28 mouse cellular contexts compared by ENCODE assay signal in the genomic region with DNA sequence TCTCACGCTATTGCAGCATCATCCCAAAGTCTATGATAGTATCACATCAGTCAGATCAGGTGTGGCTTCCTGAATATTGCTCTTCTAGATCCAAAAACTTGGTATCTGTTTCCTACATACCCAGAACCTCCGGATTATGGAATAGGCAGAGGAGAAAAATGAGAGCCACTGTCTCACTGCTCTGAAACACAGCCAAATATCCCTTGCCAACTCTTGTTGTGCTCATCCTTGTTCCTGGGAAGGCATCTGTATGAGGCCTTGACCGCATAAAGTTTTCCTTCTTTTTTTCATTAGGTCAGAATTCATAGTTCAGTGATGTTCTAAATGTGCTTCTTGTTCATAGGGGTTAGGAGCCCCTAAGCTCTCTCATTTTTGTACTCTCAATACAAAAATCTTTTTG. TPM values are rescaled to one million over a fixed set of nuclear protein-coding genes. Genes with fewer than 3 reads are reported as not detected.
"Had no signal": no experiment of that assay in that cellular context is flagged by ENCODE, and none has a peak within 500 bp of the region (broad histone marks: within the 10 kb centered on the region; RNA-seq: fewer than 3 reads in every experiment).

No protein-coding gene starts in this region.

- H3K27me3 ChIP-seq: liver, embryonic 13.5 days; neural tube, embryonic 12.5 days had no signal

- H3K36me3 ChIP-seq: liver, embryonic 13.5 days; neural tube, embryonic 12.5 days; neural tube, embryonic 15.5 days had no signal

- H3K9ac ChIP-seq: liver, embryonic 13.5 days; neural tube, embryonic 12.5 days; neural tube, embryonic 15.5 days had no signal

- H3K4me2 ChIP-seq: liver, embryonic 13.5 days; midbrain, embryonic 11.5 days; neural tube, embryonic 12.5 days; neural tube, embryonic 15.5 days had no signal

- H3K4me1 ChIP-seq: liver, embryonic 13.5 days had no signal

- H3K9me3 ChIP-seq: liver, embryonic 13.5 days; neural tube, embryonic 12.5 days; neural tube, embryonic 15.5 days had no signal

- H3K27ac ChIP-seq: liver, embryonic 13.5 days; neural tube, embryonic 12.5 days; neural tube, embryonic 15.5 days; stomach, postnatal 0 days had no signal

- H3K4me3 ChIP-seq: liver, embryonic 13.5 days; neural tube, embryonic 12.5 days; neural tube, embryonic 15.5 days had no signal

- DNase-seq: kidney, adult 18-20 months; kidney, adult 9 months; kidney, postnatal 14 days; kidney, postnatal 4 days; layer of hippocampus, postnatal 36 days; liver, embryonic 13.5 days; lung, adult 2 months; lung, postnatal 14 days; lung, postnatal 4 days; right cerebral cortex, postnatal 4 days; thymus, adult 2 months; thymus, postnatal 14 days; thymus, postnatal 4 days had no signal

RNA-seq across cellular contexts. Expression of gene Palmd, which starts 37.8 kb away (rescaled TPM):
- total RNA-seq: megakaryocyte progenitor cell, adult 5-6 weeks; megakaryocyte-erythroid progenitor cell, adult 5-6 weeks had no signal

RNA-seq across cellular contexts. Expression of gene 4930455H04Rik, which starts 38.6 kb away (rescaled TPM):
- total RNA-seq: layer of hippocampus, adult 18-20 months; layer of hippocampus, postnatal 36 days; left cerebral cortex, postnatal 25 days; megakaryocyte progenitor cell, adult 5-6 weeks; megakaryocyte-erythroid progenitor cell, adult 5-6 weeks had no signal
- polyA plus RNA-seq: kidney, embryonic 16.5 days; limb, embryonic 14.5 days; liver, adult 2 months; liver, embryonic 13.5 days; liver, embryonic 16.5 days; lung, adult 2 months; lung, embryonic 16.5 days; midbrain, embryonic 11.5 days; midbrain, embryonic 14.5 days; neural tube, embryonic 12.5 days; neural tube, embryonic 15.5 days; stomach, embryonic 14.5 days; thymus, adult 2 months had no signal
